ENCODE assay signal across 8 mouse cellular contexts in genomic region chr7:126528166-126528577, GRCm38 (mm10). TPM values are rescaled to one million over a fixed set of nuclear protein-coding genes. Genes with fewer than 3 reads are reported as not detected.
DNase-seq lines count a peak whose midpoint lies in the region; ATAC-seq and TF ChIP-seq lines count a peak whose summit lies in the region.

No protein-coding gene starts in this region.

- ATAC-seq in CD4-positive, CD25-positive, alpha-beta regulatory T cell, adult 4 months = peak; percentile 61
- ATAC-seq in heart, embryonic 13.5 days (ENCODE audit: extremely low read depth, insufficient number of reproducible peaks, low FRiP score, low TSS enrichment) = no peak

- WGBS in heart, embryonic 13.5 days = 26% methylated on average over 1 of the region's 1 CpGs

- H3K4me3 ChIP-seq in gastrocnemius, adult 2 months = no peak overlapping the region
- H3K4me3 ChIP-seq in heart, embryonic 13.5 days = no peak overlapping the region

- H3K9me3 ChIP-seq in heart, embryonic 13.5 days = no peaks in the 10 kb centered on the region

- peak; percentile 94 for TF ChIP-seq CTCF in gastrocnemius, adult 2 months (IDR thresholded peaks at IDR 0.05)

- H3K36me3 ChIP-seq in heart, embryonic 13.5 days = no peaks in the 10 kb centered on the region

- intact Hi-C loops in gastrocnemius, adult 2 months (cut with DNase I) = loop anchor here (2.0 to 5.0 kb wide), 2 partner anchors 47 to 206 kb away; no protein-coding TSS in a partner anchor
- intact Hi-C loops in left cerebral cortex, postnatal 14 days (cut with DNase I) = loop anchor here (1.0 to 5.0 kb wide), 3 partner anchors 47 to 206 kb away; partner anchors contain the start of gene Nfatc2ip

- peaks cover 12% of the 10 kb centered on the region; the same call in 1 of the 2 replicates for H3K27me3 ChIP-seq in heart, embryonic 13.5 days (replicated peaks)

- no peak for DNase-seq in gastrocnemius, adult 2 months
- no peak for DNase-seq in gastrocnemius, adult 8-10 months (ENCODE audit: low spot score in 2 of 2)
- DNase-seq in cerebellum, postnatal 14 days = peak; percentile 45 to 62
- peak; percentile 58 to 67 for DNase-seq in left cerebral cortex, postnatal 14 days (ENCODE audit: low spot score in 2 of 2)
- DNase-seq in natural killer cell, adult 2 months (ENCODE audit: low spot score in 2 of 2) = peak; percentile 18 to 24
- no peak for DNase-seq in testis, postnatal 10 days (ENCODE audit: low spot score)

- no peaks in the 10 kb centered on the region for H3K4me1 ChIP-seq in heart, embryonic 13.5 days

- no peak overlapping the region for H3K27ac ChIP-seq in gastrocnemius, adult 2 months
- H3K27ac ChIP-seq in heart, embryonic 13.5 days (replicated peaks) = no peak overlapping the region

- 0 out of 2 replicates have a peak overlapping the region, but pooled peaks have one; percentile 63 for H3K9ac ChIP-seq in heart, embryonic 13.5 days

- H3K4me2 ChIP-seq in heart, embryonic 13.5 days = no peak overlapping the region

RNA-seq across cellular contexts. Expression of gene Atxn2l, which starts 24.9 kb away (rescaled TPM):
- 10 to 100 TPM; 32.8 to 34.0 TPM for total RNA-seq in gastrocnemius, adult 2 months (2021)
- 10 to 100 TPM; 25.4 to 32.4 (median 29.9) TPM for total RNA-seq in gastrocnemius, adult 8-10 months (2022)
- 10 to 100 TPM; 15.6 to 17.4 TPM for polyA plus RNA-seq in CD4-positive, CD25-positive, alpha-beta regulatory T cell, adult 4 months (2017; shearing (Covaris generic))
- polyA plus RNA-seq in heart, embryonic 13.5 days (2015; fragmentation: Nextera tagmentation; extraction: Ambion mirVana) = 32.8 and 36.1 TPM in 2 replicates
- total RNA-seq in left cerebral cortex, postnatal 14 days (2021) = 100 to 1,000 TPM; 116 to 119 TPM

RNA-seq across cellular contexts. Expression of gene Eif3c, which starts 38.0 kb away (rescaled TPM):
- total RNA-seq in gastrocnemius, adult 2 months (2021) = 100 to 1,000 TPM; 153 to 163 TPM
- total RNA-seq in gastrocnemius, adult 8-10 months (2022) = 100 to 1,000 TPM; 151 to 172 (median 160) TPM
- 100 to 1,000 TPM; 228 to 250 TPM for polyA plus RNA-seq in CD4-positive, CD25-positive, alpha-beta regulatory T cell, adult 4 months (2017; shearing (Covaris generic))
- polyA plus RNA-seq in heart, embryonic 13.5 days (2015; fragmentation: Nextera tagmentation; extraction: Ambion mirVana) = 129 and 135 TPM in 2 replicates
- 100 to 1,000 TPM; 182 to 186 TPM for total RNA-seq in left cerebral cortex, postnatal 14 days (2021)

RNA-seq across cellular contexts. Expression of gene Tufm, which starts 41.0 kb away (rescaled TPM):
- 100 to 1,000 TPM; 111 to 141 TPM for total RNA-seq in gastrocnemius, adult 2 months (2021)
- 100 to 1,000 TPM; 116 to 151 (median 137) TPM for total RNA-seq in gastrocnemius, adult 8-10 months (2022)
- 10 to 100 TPM; 79.8 to 89.2 TPM for polyA plus RNA-seq in CD4-positive, CD25-positive, alpha-beta regulatory T cell, adult 4 months (2017; shearing (Covaris generic))
- 160 and 181 TPM in 2 replicates for polyA plus RNA-seq in heart, embryonic 13.5 days (2015; fragmentation: Nextera tagmentation; extraction: Ambion mirVana)
- 10 to 100 TPM; 81.4 to 87.8 TPM for total RNA-seq in left cerebral cortex, postnatal 14 days (2021)

RNA-seq across cellular contexts. Expression of gene Sh2b1, which starts 52.9 kb away (rescaled TPM):
- 10 to 100 TPM; 43.0 to 48.1 TPM for total RNA-seq in gastrocnemius, adult 2 months (2021)
- 10 to 100 TPM; 45.9 to 57.4 (median 49.0) TPM for total RNA-seq in gastrocnemius, adult 8-10 months (2022)
- 10 to 100 TPM; 11.5 to 13.1 TPM for polyA plus RNA-seq in CD4-positive, CD25-positive, alpha-beta regulatory T cell, adult 4 months (2017; shearing (Covaris generic))
- 40.7 and 41.2 TPM in 2 replicates for polyA plus RNA-seq in heart, embryonic 13.5 days (2015; fragmentation: Nextera tagmentation; extraction: Ambion mirVana)
- 10 to 100 TPM; 68.4 to 75.0 TPM for total RNA-seq in left cerebral cortex, postnatal 14 days (2021)

RNA-seq across cellular contexts. Expression of gene Apobr, which starts 56.6 kb away (rescaled TPM):
- under 1 TPM; 0.38 to 0.78 TPM for total RNA-seq in gastrocnemius, adult 2 months (2021)
- under 1 TPM; 0.15 to 0.94 (median 0.29) TPM for total RNA-seq in gastrocnemius, adult 8-10 months (2022)
- polyA plus RNA-seq in CD4-positive, CD25-positive, alpha-beta regulatory T cell, adult 4 months (2017; shearing (Covaris generic)) = 1 to 10 TPM in 1 of 2 experiments, under 1 TPM in 1; 0.36 to 1.5 TPM
- 0.15 and 0.33 TPM in 2 replicates for polyA plus RNA-seq in heart, embryonic 13.5 days (2015; fragmentation: Nextera tagmentation; extraction: Ambion mirVana)
- total RNA-seq in left cerebral cortex, postnatal 14 days (2021) = under 1 TPM; 0.26 to 0.32 TPM

Comparison
In these comparisons a context has a peak if more than half of its experiments do, and no peak if none do; other contexts are left out.
1. DNase-seq: peak in cerebellum, postnatal 14 days (2 of 2), left cerebral cortex, postnatal 14 days (2 of 2) and natural killer cell, adult 2 months (2 of 2); none in gastrocnemius, adult 2 months (single experiment), gastrocnemius, adult 8-10 months (0 of 2) and testis, postnatal 10 days (single experiment).